Mouse (Mus musculus) testis, adult 2 months (tissue): Measurements from ENCODE around the gene Tm6sf2. TPM values are rescaled to one million over a fixed set of nuclear protein-coding genes. Genes with fewer than 3 reads are reported as not detected.
A peak's percentile ranks its signal among the peaks of the same experiment; 100 is the strongest.

Experiments
- H3K27ac ChIP-seq: fragments of 200-500 bp; 2 replicates; pipeline ENCODE4 v1.5.1; 2012; ENCODE audit warnings: low read depth, low read length; ENCODE audit not compliant: control insufficient read depth, insufficient read depth
- H3K27me3 ChIP-seq: fragments of 200-500 bp; 2 replicates; pipeline ENCODE4 v1.6.1; 2012; ENCODE audit warnings: mild to moderate bottlenecking, low read length, moderate library complexity; ENCODE audit not compliant: control insufficient read depth, insufficient read depth
- H3K36me3 ChIP-seq: fragments of 200-500 bp; 2 replicates; pipeline ENCODE4 v1.6.1; 2012; ENCODE audit warnings: mild to moderate bottlenecking, low read length; ENCODE audit not compliant: control insufficient read depth, insufficient read depth
- H3K4me1 ChIP-seq: fragments of 200-500 bp; 2 replicates; pipeline ENCODE4 v1.6.1; 2012; ENCODE audit warnings: low read length; ENCODE audit not compliant: control insufficient read depth, insufficient read depth
- H3K4me3 ChIP-seq: fragments of 200-500 bp; 2 replicates; pipeline ENCODE4 v1.5.1; 2012; ENCODE audit warnings: low read depth, mild to moderate bottlenecking, low read length, moderate library complexity, mixed read lengths; ENCODE audit not compliant: control insufficient read depth
- CTCF ChIP-seq: fragments of 200-500 bp; IDR thresholded peaks from 2 replicates; pipeline ENCODE4 v1.5.1; 2012; ENCODE audit warnings: low read depth, mild to moderate bottlenecking, inconsistent platforms, low read length, moderate library complexity; ENCODE audit not compliant: control insufficient read depth, insufficient read depth, insufficient replicate concordance
- POLR2A ChIP-seq: fragments of 200-500 bp; IDR thresholded peaks from 2 replicates; pipeline ENCODE4 v1.6.1; 2012; ENCODE audit warnings: low read depth, mild to moderate bottlenecking, inconsistent platforms, low read length, moderate library complexity; ENCODE audit not compliant: control insufficient read depth
- polyA plus RNA-seq: library from polyadenylated mRNA; depleted of rRNA; stranded (reverse); fragments of >200 nt; gene quantifications from 2 replicates; pipeline ENCODE4 v1.2.3, GENCODE M21; 2012; rRNA removed

Gene Tm6sf2
- polyA plus RNA-seq, result 11.0 and 14.1 TPM in 2 replicates

GRCm38 (mm10) chr8:70072441-70073069, at the start of gene Tm6sf2:
Gene Tm6sf2, plus strand, starts transcription at chr8:70072924.
- Histone ChIP-seq H3K27ac (no peak within 1 kb of the TSS; the same call in 1 of the 2 replicates), H3K4me1 (peaks cover 11% of the 10 kb centered on the region), H3K27me3 (no peaks in the 10 kb centered on the region), H3K36me3 (no peaks in the 10 kb centered on the region; the same call in 1 of the 2 replicates), H3K4me3 (peak within 1 kb of the TSS; percentile 66)
- no peak for TF ChIP-seq CTCF
- no peak for TF ChIP-seq POLR2A

GRCm38 (mm10) chr8:70023596-70023995, 49.1 kb upstream of the Tm6sf2 start:
- TF ChIP-seq CTCF (no peak), POLR2A (no peak)
- Histone ChIP-seq H3K36me3 (peaks cover 5% of the 10 kb centered on the region), H3K27ac (no peak overlapping the region)

GRCm38 (mm10) chr8:70026151-70026550, 46.6 kb upstream of the Tm6sf2 start:
- H3K36me3 ChIP-seq, result peaks cover 5% of the 10 kb centered on the region
- H3K4me3 ChIP-seq, result no peak overlapping the region

More at GRCm38 (mm10) chr8:70023596-70023995, 49.1 kb upstream of the Tm6sf2 start:
- H3K27me3 ChIP-seq, result no peaks in the 10 kb centered on the region
- no peak overlapping the region for H3K4me3 ChIP-seq
- no peaks in the 10 kb centered on the region for H3K4me1 ChIP-seq

GRCm38 (mm10) chr8:70030255-70030654, 42.5 kb upstream of the Tm6sf2 start:
- H3K27me3 ChIP-seq, result no peaks in the 10 kb centered on the region
- H3K27ac ChIP-seq, result no peak overlapping the region
- H3K36me3 ChIP-seq, result no peaks in the 10 kb centered on the region; the same call in 1 of the 2 replicates
- H3K4me1 ChIP-seq, result no peaks in the 10 kb centered on the region
- TF ChIP-seq CTCF, result no peak
- no peak for TF ChIP-seq POLR2A
- no peak overlapping the region for H3K4me3 ChIP-seq

More at GRCm38 (mm10) chr8:70026151-70026550, 46.6 kb upstream of the Tm6sf2 start:
- Histone ChIP-seq H3K4me1 (no peaks in the 10 kb centered on the region), H3K27me3 (no peaks in the 10 kb centered on the region), H3K27ac (no peak overlapping the region)
- TF ChIP-seq CTCF (no peak), POLR2A (no peak)

- TF ChIP-seq POLR2A (no peak), CTCF (no peak)
- H3K36me3 ChIP-seq, result no peaks in the 10 kb centered on the region
- no peak overlapping the region for H3K4me3 ChIP-seq
- no peaks in the 10 kb centered on the region for H3K27me3 ChIP-seq
- H3K27ac ChIP-seq, result no peak overlapping the region
- peaks cover 3% of the 10 kb centered on the region for H3K4me1 ChIP-seq
Observed at GRCm38 (mm10) chr8:70037994-70038393, 34.7 kb upstream of the Tm6sf2 start.

GRCm38 (mm10) chr8:70041885-70042546, 30.7 kb upstream of the Tm6sf2 start:
- Histone ChIP-seq H3K4me1 (peaks cover 3% of the 10 kb centered on the region), H3K27me3 (no peaks in the 10 kb centered on the region), H3K4me3 (peak overlapping the region; percentile 96), H3K36me3 (no peaks in the 10 kb centered on the region), H3K27ac (peak overlapping the region; percentile 94)
- TF ChIP-seq CTCF (no peak), POLR2A (no peak)

- Histone ChIP-seq H3K36me3 (no peaks in the 10 kb centered on the region), H3K4me1 (peaks cover 3% of the 10 kb centered on the region), H3K27ac (peak within 1 kb of the TSS; percentile 94), H3K4me3 (peak within 1 kb of the TSS; percentile 96), H3K27me3 (no peaks in the 10 kb centered on the region)
- TF ChIP-seq CTCF (no peak), POLR2A (peak; percentile 95)
Observed at GRCm38 (mm10) chr8:70042583-70043455, 29.9 kb upstream of the Tm6sf2 start, which contains the start of the genes Mau2 and Sugp1. Gene Mau2, minus strand, starts transcription at chr8:70042734. Gene Sugp1, plus strand, starts transcription at chr8:70042813.
